9 mouse cellular contexts compared by ENCODE assay signal in genomic region chr4:46463130-46463830, GRCm38 (mm10). TPM values are rescaled to one million over a fixed set of nuclear protein-coding genes. Genes with fewer than 3 reads are reported as not detected.
DNase-seq lines count a peak whose midpoint lies in the region; ATAC-seq lines count a peak whose summit lies in the region.
"Had no signal": no experiment of that assay in that cellular context is flagged by ENCODE, and none has a peak within 500 bp of the region (broad histone marks: within the 10 kb centered on the region; RNA-seq: fewer than 3 reads in every experiment).

No protein-coding gene starts in this region.

- peak; percentile 54; the same call in 1 of the 2 replicates for ATAC-seq in neutrophil, adult 5-6 weeks (ENCODE audit: extremely low read depth, insufficient number of reproducible peaks, low FRiP score, poor library complexity, severe bottlenecking)
- no peak for ATAC-seq in hindbrain, embryonic 12.5 days (ENCODE audit: low FRiP score)

- no peaks in the 10 kb centered on the region for H3K4me1 ChIP-seq in hindbrain, embryonic 12.5 days
- H3K4me1 ChIP-seq: midbrain, embryonic 12.5 days had no signal

- 90% methylated on average over 7 of the region's 7 CpGs for WGBS in hindbrain, embryonic 12.5 days

- H3K9me3 ChIP-seq in hindbrain, embryonic 12.5 days (replicated peaks) = no peaks in the 10 kb centered on the region
- H3K9me3 ChIP-seq: midbrain, embryonic 12.5 days had no signal

- no peaks in the 10 kb centered on the region for H3K27me3 ChIP-seq in hindbrain, embryonic 12.5 days
- H3K27me3 ChIP-seq: midbrain, embryonic 12.5 days had no signal

- no peak overlapping the region for H3K27ac ChIP-seq in hindbrain, embryonic 12.5 days
- H3K27ac ChIP-seq: midbrain, embryonic 12.5 days had no signal

- H3K36me3 ChIP-seq in hindbrain, embryonic 12.5 days = peaks cover 52% of the 10 kb centered on the region

- H3K4me2 ChIP-seq in hindbrain, embryonic 12.5 days (replicated peaks) = no peak overlapping the region
- H3K4me2 ChIP-seq: midbrain, embryonic 12.5 days had no signal

- no peak overlapping the region for H3K4me3 ChIP-seq in hindbrain, embryonic 12.5 days
- H3K4me3 ChIP-seq: midbrain, embryonic 12.5 days had no signal

- no peak overlapping the region for H3K9ac ChIP-seq in hindbrain, embryonic 12.5 days
- H3K9ac ChIP-seq: midbrain, embryonic 12.5 days had no signal

- DNase-seq in layer of hippocampus, postnatal 10 days (ENCODE audit: low spot score in 2 of 2) = peak; percentile 49 to 51
- no peak for DNase-seq in layer of hippocampus, postnatal 14 days (ENCODE audit: low spot score in 2 of 2)
- peak; percentile 66 for DNase-seq in ES-CJ7 (ENCODE audit: low read depth, low spot score)
- DNase-seq in c-Kit-positive CD71-positive TER-119-positive erythroid progenitor cells, embryonic 14.5 days (ENCODE audit: low spot score) = peak; percentile 54
- peak; percentile 50 to 55 for DNase-seq in kidney, postnatal 25 days
- DNase-seq in urinary bladder, postnatal 36 days (ENCODE audit: low spot score in 2 of 2) = no peak

RNA-seq across cellular contexts. Expression of gene Anp32b, which starts 12.6 kb away (rescaled TPM):
- 10 to 100 TPM; 53.5 to 59.3 TPM for total RNA-seq in layer of hippocampus, postnatal 10 days (2021)
- total RNA-seq in layer of hippocampus, postnatal 14 days (2021) = 10 to 100 TPM; 47.2 to 52.9 TPM
- total RNA-seq in neutrophil, adult 5-6 weeks (2017) = 43.2 and 45.9 TPM in 2 replicates
- polyA plus RNA-seq in hindbrain, embryonic 12.5 days (2016; fragmentation: Nextera tagmentation; extraction: Ambion mirVana) = 207 and 211 TPM in 2 replicates

RNA-seq across cellular contexts. Expression of gene Nans, which starts 25.8 kb away (rescaled TPM):
- 10 to 100 TPM; 34.0 to 39.6 TPM for total RNA-seq in layer of hippocampus, postnatal 10 days (2021)
- 10 to 100 TPM; 24.0 to 24.6 TPM for total RNA-seq in layer of hippocampus, postnatal 14 days (2021)
- total RNA-seq in neutrophil, adult 5-6 weeks (2017) = 19.1 and 20.1 TPM in 2 replicates
- 74.3 and 76.5 TPM in 2 replicates for polyA plus RNA-seq in hindbrain, embryonic 12.5 days (2016; fragmentation: Nextera tagmentation; extraction: Ambion mirVana)

RNA-seq across cellular contexts. Expression of gene Hemgn, which starts 50.0 kb away (rescaled TPM):
- not detected for total RNA-seq in layer of hippocampus, postnatal 10 days (2021)
- total RNA-seq in layer of hippocampus, postnatal 14 days (2021) = not detected
- 0.47 and 0.74 TPM in 2 replicates for total RNA-seq in neutrophil, adult 5-6 weeks (2017)
- polyA plus RNA-seq in hindbrain, embryonic 12.5 days (2016; fragmentation: Nextera tagmentation; extraction: Ambion mirVana) = 2.4 and 4.3 TPM in 2 replicates

Comparison
In these comparisons a context has a peak if more than half of its experiments do, and no peak if none do; other contexts are left out.
1. DNase-seq: peak in layer of hippocampus, postnatal 10 days (2 of 2), ES-CJ7 (single experiment), c-Kit-positive CD71-positive TER-119-positive erythroid progenitor cells, embryonic 14.5 days (single experiment) and kidney, postnatal 25 days (2 of 2); none in layer of hippocampus, postnatal 14 days (0 of 2) and urinary bladder, postnatal 36 days (0 of 2).